Comparison of ENCODE assay signal across 22 mouse cellular contexts in genomic region chr9:44508124-44508619, GRCm38 (mm10). TPM values are rescaled to one million over a fixed set of nuclear protein-coding genes. Genes with fewer than 3 reads are reported as not detected.
A peak's percentile ranks its signal among the peaks of the same experiment; 100 is the strongest.
DNase-seq lines count a peak whose midpoint lies in the region; TF ChIP-seq lines count a peak whose summit lies in the region.
"Had no signal": no experiment of that assay in that cellular context is flagged by ENCODE, and none has a peak within 500 bp of the region (broad histone marks: within the 10 kb centered on the region; RNA-seq: fewer than 3 reads in every experiment).

No protein-coding gene starts in this region.

- no peak overlapping the region for H3K27ac ChIP-seq in gastrocnemius, adult 2 months
- no peak overlapping the region for H3K27ac ChIP-seq in kidney, adult 2 months (ENCODE audit: insufficient read depth, low read depth, low read length)
- no peak overlapping the region for H3K27ac ChIP-seq in cerebellum, adult 2 months (ENCODE audit: insufficient read depth, low read length)
- H3K27ac ChIP-seq: forebrain, embryonic 12.5 days; hindbrain, embryonic 15.5 days; kidney, postnatal 0 days; liver, embryonic 14.5 days; lung, embryonic 15.5 days had no signal

- no peaks in the 10 kb centered on the region; the same call in 1 of the 2 replicates for H3K36me3 ChIP-seq in kidney, adult 2 months (ENCODE audit: control insufficient read depth, insufficient read depth, low read length)

- TF ChIP-seq POLR2A in kidney, adult 2 months (IDR thresholded peaks at IDR 0.05; ENCODE audit: low read depth, low read length): no peak
- no peak for TF ChIP-seq POLR2A in cerebellum, adult 2 months (IDR thresholded peaks at IDR 0.05; ENCODE audit: borderline replicate concordance, insufficient read depth, low read length)

- TF ChIP-seq CTCF in gastrocnemius, adult 2 months (IDR thresholded peaks at IDR 0.05): no peak
- TF ChIP-seq CTCF in kidney, adult 2 months (conservative IDR thresholded peaks at IDR 0.05; ENCODE audit: insufficient read depth, insufficient read length, low read depth, low read length): no peak
- no peak for TF ChIP-seq CTCF in cerebellum, adult 2 months (IDR thresholded peaks at IDR 0.05; ENCODE audit: borderline replicate concordance, insufficient read depth, low read depth, low read length)

- 77% methylated on average over 18 of the region's 18 CpGs for WGBS in kidney, adult 2 months
- WGBS in cerebellum, adult 2 months: 75% methylated on average over 18 of the region's 18 CpGs

- H3K4me3 ChIP-seq in gastrocnemius, adult 2 months: no peak overlapping the region
- no peak overlapping the region for H3K4me3 ChIP-seq in kidney, adult 2 months (ENCODE audit: insufficient read depth, low read depth, low read length)
- H3K4me3 ChIP-seq in cerebellum, adult 2 months (replicated peaks; ENCODE audit: insufficient read depth, low read depth, low read length): no peak overlapping the region
- H3K4me3 ChIP-seq: forebrain, embryonic 12.5 days; hindbrain, embryonic 15.5 days; lung, embryonic 15.5 days had no signal

- intact Hi-C loops in gastrocnemius, adult 2 months (cut with DNase I): no loop called here
- intact Hi-C loops in gastrocnemius, postnatal 36 days (cut with DNase I): no loop called here

- peaks cover 18% of the 10 kb centered on the region for H3K4me1 ChIP-seq in kidney, adult 2 months (ENCODE audit: control insufficient read depth, insufficient read depth, low read length)
- peaks cover 39% of the 10 kb centered on the region for H3K4me1 ChIP-seq in cerebellum, adult 2 months (ENCODE audit: control insufficient read depth, insufficient read depth, low read length)

- no peaks in the 10 kb centered on the region for H3K27me3 ChIP-seq in kidney, adult 2 months (replicated peaks; ENCODE audit: control insufficient read depth, insufficient read depth, low read length)
- no peaks in the 10 kb centered on the region for H3K27me3 ChIP-seq in cerebellum, adult 2 months (ENCODE audit: control insufficient read depth, insufficient read depth, low read length)
- H3K27me3 ChIP-seq: hindbrain, embryonic 15.5 days; lung, embryonic 15.5 days had no signal

- DNase-seq in gastrocnemius, adult 2 months: peak; percentile 47
- DNase-seq in gastrocnemius, postnatal 36 days: no peak
- DNase-seq in kidney, postnatal 4 days: peak; percentile 9 to 13
- no peak for DNase-seq in kidney, adult 2 months
- peak; percentile 22 to 35 for DNase-seq in cerebellum, adult 2 months
- DNase-seq in cerebellum, adult 9-10 months: peak; percentile 41
- DNase-seq in spleen, postnatal 10 days (ENCODE audit: low spot score in 2 of 2): no peak
- DNase-seq: heart, postnatal 10 days; retina, postnatal 1 day had no signal

RNA-seq across cellular contexts. Expression of gene Bcl9l, which starts 25.5 kb away (rescaled TPM):
- 10 to 100 TPM; 38.3 to 43.6 TPM for total RNA-seq in gastrocnemius, adult 2 months (2021)
- 10 to 100 TPM; 25.7 to 42.5 TPM for total RNA-seq in gastrocnemius, postnatal 36 days (2021)
- polyA plus RNA-seq in kidney, adult 2 months (2012; rRNA removed): 23.1 and 25.1 TPM in 2 replicates
- 22.0 and 22.3 TPM in 2 replicates for polyA plus RNA-seq in cerebellum, adult 2 months (2012; rRNA removed)

RNA-seq across cellular contexts. Expression of gene Upk2, which starts 53.4 kb away (rescaled TPM):
- under 1 TPM; 0.22 to 0.23 TPM for total RNA-seq in gastrocnemius, adult 2 months (2021)
- not detected for total RNA-seq in gastrocnemius, postnatal 36 days (2021)
- 9.0 and 11.6 TPM in 2 replicates for polyA plus RNA-seq in kidney, adult 2 months (2012; rRNA removed)
- polyA plus RNA-seq in cerebellum, adult 2 months (2012; rRNA removed): 0.13 TPM in 1 of 2 replicates, not detected in the other
- total RNA-seq: adrenal gland, postnatal 10 days; heart, postnatal 10 days; layer of hippocampus, adult 8-10 months; left cerebral cortex, postnatal 10 days had no signal
- polyA plus RNA-seq: frontal cortex, adult 2 months; hindbrain, embryonic 15.5 days; intestine, postnatal 0 days; liver, embryonic 14.5 days; midbrain, embryonic 11.5 days had no signal

RNA-seq across cellular contexts. Expression of gene Cxcr5, which starts 53.5 kb away (rescaled TPM):
- not detected for total RNA-seq in gastrocnemius, adult 2 months (2021)
- total RNA-seq in gastrocnemius, postnatal 36 days (2021): not detected
- polyA plus RNA-seq in kidney, adult 2 months (2012; rRNA removed): 0.20 and 4.0 TPM in 2 replicates
- polyA plus RNA-seq in cerebellum, adult 2 months (2012; rRNA removed): 0.08 and 0.20 TPM in 2 replicates
- total RNA-seq: gastrocnemius, postnatal 14 days; layer of hippocampus, adult 8-10 months; left cerebral cortex, postnatal 10 days had no signal
- polyA plus RNA-seq: hindbrain, embryonic 15.5 days; kidney, postnatal 0 days; lung, embryonic 15.5 days; neural tube, embryonic 11.5 days had no signal

Comparison
In these comparisons a context has a peak if more than half of its experiments do, and no peak if none do; other contexts are left out.
1. DNase-seq: peak in gastrocnemius, adult 2 months (single experiment), kidney, postnatal 4 days (2 of 2), cerebellum, adult 2 months (2 of 2) and cerebellum, adult 9-10 months (single experiment); none in gastrocnemius, postnatal 36 days (0 of 2), kidney, adult 2 months (single experiment) and spleen, postnatal 10 days (0 of 2).